Mouse (Mus musculus) neural tube, embryonic 14.5 days (tissue): ENCODE results near the gene Cmpk1. TPM values are rescaled to one million over a fixed set of nuclear protein-coding genes. Genes with fewer than 3 reads are reported as not detected.
"Not testable (repeated sequence)": the region's sequence is repeated elsewhere in the genome, so short reads cannot be mapped to it uniquely, and the experiment has no call there.

ENCODE experiments used
- ATAC-seq: fragments of 200-750 bp; cut with Nextera tagmentation; 2 replicates; pipeline ENCODE4 v1.8.0; 2017; ENCODE audit warnings: low read depth, mild to moderate bottlenecking, moderate TSS enrichment, moderate library complexity
- H3K27ac ChIP-seq: fragments of 300-500 bp; sonication (generic); 2 replicates; pipeline ENCODE4 v1.5.1; 2014; ENCODE audit warnings: low read depth, mild to moderate bottlenecking, control low read depth, low read length, moderate library complexity, mixed read lengths
- H3K27me3 ChIP-seq: fragments of 300-500 bp; sonication (generic); 2 replicates; pipeline ENCODE4 v1.6.1; 2014; ENCODE audit warnings: low read length; ENCODE audit not compliant: control insufficient read depth, insufficient read depth
- H3K36me3 ChIP-seq: fragments of 300-500 bp; sonication (generic); 2 replicates; pipeline ENCODE4 v1.6.1; 2014; ENCODE audit warnings: low read length, mixed read lengths; ENCODE audit not compliant: control insufficient read depth, insufficient read depth
- H3K4me1 ChIP-seq: fragments of 300-500 bp; sonication (generic); 2 replicates; pipeline ENCODE4 v1.6.1; 2014; ENCODE audit warnings: low read length; ENCODE audit not compliant: control insufficient read depth, insufficient read depth
- H3K4me2 ChIP-seq: fragments of 300-500 bp; sonication (generic); 2 replicates; pipeline ENCODE4 v1.6.1; 2014; ENCODE audit warnings: mild to moderate bottlenecking, low read depth, low read length, control low read depth
- H3K4me3 ChIP-seq: fragments of 300-500 bp; sonication (generic); 2 replicates; pipeline ENCODE4 v1.5.1; 2014; ENCODE audit warnings: low read depth, low read length, control low read depth, mixed read lengths
- H3K9ac ChIP-seq: fragments of 300-500 bp; sonication (generic); replicated peaks from 2 replicates; pipeline ENCODE4 v1.6.1; 2014; ENCODE audit warnings: low read depth, mild to moderate bottlenecking, control low read depth, low read length, mixed read lengths
- H3K9me3 ChIP-seq: fragments of 300-500 bp; sonication (generic); 2 replicates; pipeline ENCODE4 v1.6.1; 2016; ENCODE audit warnings: low read length; ENCODE audit not compliant: control insufficient read depth
- WGBS: fragments of 180-500 bp; shearing (Covaris S2); extraction: QIAGEN DNeasy Blood & Tissue Kit; methylation state at CpG from one replicate; pipeline ENCODE4 v1.1.7; 2014; 5-methylcytosine and 5-hydroxymethylcytosine counted together
- polyA plus RNA-seq: library from polyadenylated mRNA; unstranded; fragments of >200 nt; fragmentation: Nextera tagmentation; extraction: Ambion mirVana; gene quantifications from 2 replicates; pipeline ENCODE4 v1.2.1, GENCODE M21; 2014

Cmpk1 gene
- polyA plus RNA-seq, 1 experiment from 2014 or later: 207 TPM

DNA sequence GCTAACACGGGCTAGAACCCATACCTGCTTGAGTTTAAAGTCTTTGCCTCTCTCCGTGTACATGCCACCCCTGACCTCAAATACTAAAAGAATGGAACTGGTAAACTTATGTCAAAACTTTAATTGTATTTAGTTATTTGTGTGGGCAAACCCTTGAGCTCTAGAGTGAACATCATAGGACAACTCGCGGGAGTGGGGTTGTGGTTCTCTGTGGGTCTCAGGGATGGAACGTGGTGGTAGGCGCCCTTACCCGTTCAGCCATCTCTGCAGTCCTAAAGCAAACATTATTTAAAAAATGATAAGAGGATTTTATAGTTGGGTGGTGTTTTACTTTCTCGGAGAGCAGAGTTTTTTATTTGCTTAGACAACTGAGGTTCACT lies 840 bp downstream of the Cmpk1 start:
- Histone ChIP-seq H3K4me3 (peak overlapping the region; percentile 83), H3K9me3 (no peaks in the 10 kb centered on the region), H3K36me3 (no peaks in the 10 kb centered on the region), H3K9ac (peak overlapping the region; percentile 93), H3K4me1 (peaks cover 6% of the 10 kb centered on the region; the same call in 1 of the 2 replicates), H3K27me3 (no peaks in the 10 kb centered on the region), H3K4me2 (peak overlapping the region; percentile 47), H3K27ac (peak overlapping the region; percentile 100)
- WGBS: under 1% methylated on average over 8 of the region's 8 CpGs
- peak; percentile 54 for ATAC-seq

DNA sequence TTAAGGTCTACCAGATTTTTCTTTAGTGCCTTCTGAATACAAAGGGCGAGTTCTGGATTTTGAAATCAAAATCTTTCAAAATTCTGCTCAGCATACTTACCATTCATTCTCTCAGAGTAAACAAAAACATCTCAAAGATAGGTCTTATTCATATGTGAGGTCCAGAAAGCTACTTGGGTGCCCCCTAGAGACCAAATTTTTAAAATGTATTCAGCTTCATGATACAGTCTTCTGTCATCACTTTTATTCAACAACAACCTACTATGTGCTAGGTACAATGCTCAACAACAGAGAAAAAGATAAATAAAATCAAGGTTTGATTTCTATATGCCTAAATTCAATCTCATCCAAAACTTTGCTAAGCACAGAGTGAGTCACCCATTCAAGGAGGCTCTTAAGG lies 4.0 kb downstream of the Cmpk1 start:
- Histone ChIP-seq H3K4me1 (peaks cover 6% of the 10 kb centered on the region; the same call in 1 of the 2 replicates), H3K36me3 (no peaks in the 10 kb centered on the region), H3K4me3 (no peak overlapping the region), H3K27me3 (no peaks in the 10 kb centered on the region), H3K9me3 (no peaks in the 10 kb centered on the region), H3K4me2 (no peak overlapping the region), H3K9ac (no peak overlapping the region), H3K27ac (no peak overlapping the region)
- no peak for ATAC-seq
- WGBS: 78% methylated on average over 1 of the region's 1 CpGs

DNA sequence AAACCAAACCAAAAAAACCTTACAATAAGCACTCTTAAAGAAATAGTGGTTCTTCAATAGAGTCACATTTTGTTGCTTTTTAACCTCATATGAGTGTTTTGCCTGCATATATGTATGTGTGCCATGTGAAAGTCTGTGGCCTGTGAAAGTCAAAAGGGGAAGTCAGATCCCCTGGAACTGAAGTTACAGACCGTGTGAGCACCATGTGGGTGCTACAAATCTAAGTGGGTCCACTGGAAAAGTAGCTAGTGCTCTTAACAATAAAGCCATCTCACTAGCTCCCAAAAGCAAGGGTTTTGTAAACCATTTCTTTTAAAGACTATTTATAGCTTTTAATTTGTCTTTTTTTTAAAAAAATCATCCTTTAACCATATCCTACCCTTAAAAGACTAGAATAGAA lies 4.4 kb downstream of the Cmpk1 start:
- WGBS: 79% methylated on average over 1 of the region's 1 CpGs
- no peaks in the 10 kb centered on the region for H3K36me3 ChIP-seq
- no peak overlapping the region for H3K4me2 ChIP-seq
- peaks cover 3% of the 10 kb centered on the region; the same call in 1 of the 2 replicates for H3K4me1 ChIP-seq
- H3K9ac ChIP-seq: no peak overlapping the region
- H3K27ac ChIP-seq: no peak overlapping the region
- ATAC-seq: no peak
- H3K27me3 ChIP-seq: no peaks in the 10 kb centered on the region
- no peak overlapping the region for H3K4me3 ChIP-seq
- no peaks in the 10 kb centered on the region for H3K9me3 ChIP-seq

DNA sequence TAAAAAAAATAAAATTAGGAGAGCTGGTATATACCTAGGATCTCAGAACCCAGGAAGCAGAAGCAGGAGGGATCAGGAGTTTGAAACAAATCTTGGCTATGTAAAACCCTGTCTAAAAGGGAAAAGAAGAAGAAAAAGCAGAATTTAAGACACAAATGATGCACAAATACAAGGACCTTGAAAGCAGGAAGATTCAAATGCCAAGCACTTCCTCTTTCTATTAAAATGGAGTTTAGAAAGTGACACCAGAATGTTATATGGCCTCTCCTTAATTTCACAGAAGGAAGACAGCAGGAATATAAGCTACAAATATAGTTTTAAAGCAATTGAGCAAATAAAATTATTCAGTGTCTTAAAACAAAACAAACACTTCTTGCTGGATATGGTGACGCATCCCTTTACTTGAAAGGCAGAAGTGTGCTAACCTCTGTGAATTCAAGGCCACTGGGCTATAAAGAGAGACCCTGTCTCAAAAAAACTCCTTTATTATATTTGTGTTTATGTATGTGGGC lies 13.8 kb downstream of the Cmpk1 start:
- Histone ChIP-seq H3K27me3 (no peaks in the 10 kb centered on the region), H3K36me3 (peaks cover 3% of the 10 kb centered on the region; the same call in 1 of the 2 replicates), H3K4me1 (no peaks in the 10 kb centered on the region), H3K4me2 (no peak overlapping the region), H3K9ac (no peak overlapping the region), H3K27ac (no peak overlapping the region), H3K4me3 (no peak overlapping the region), H3K9me3 (no peaks in the 10 kb centered on the region)
- 96% methylated on average over 1 of the region's 1 CpGs for WGBS
- no peak for ATAC-seq

DNA sequence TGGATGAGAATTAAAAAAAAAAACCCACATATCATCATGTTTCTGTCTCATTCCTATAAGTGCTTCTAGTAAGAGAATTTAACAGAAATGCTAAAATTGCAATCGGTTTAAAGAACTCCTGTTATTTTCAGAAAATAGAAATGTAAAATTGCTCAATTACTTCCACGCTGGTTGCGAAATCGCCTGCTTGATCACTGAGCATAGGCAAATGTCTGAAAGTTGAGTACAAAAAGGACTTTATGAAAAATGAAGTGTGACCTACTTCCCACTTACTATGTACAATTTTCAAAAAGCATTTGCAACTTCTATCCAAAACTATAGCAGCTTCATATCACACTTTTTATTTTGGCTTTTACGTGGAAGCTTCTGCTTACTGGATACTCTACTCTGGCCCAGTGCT lies 16.3 kb downstream of the Cmpk1 start:
- Histone ChIP-seq H3K4me3 (no peak overlapping the region), H3K4me1 (no peaks in the 10 kb centered on the region), H3K27me3 (no peaks in the 10 kb centered on the region), H3K27ac (no peak overlapping the region), H3K9me3 (no peaks in the 10 kb centered on the region), H3K9ac (no peak overlapping the region), H3K36me3 (peaks cover 8% of the 10 kb centered on the region; the same call in 1 of the 2 replicates), H3K4me2 (no peak overlapping the region)
- 96% methylated on average over 5 of the region's 5 CpGs for WGBS
- ATAC-seq: no peak

DNA sequence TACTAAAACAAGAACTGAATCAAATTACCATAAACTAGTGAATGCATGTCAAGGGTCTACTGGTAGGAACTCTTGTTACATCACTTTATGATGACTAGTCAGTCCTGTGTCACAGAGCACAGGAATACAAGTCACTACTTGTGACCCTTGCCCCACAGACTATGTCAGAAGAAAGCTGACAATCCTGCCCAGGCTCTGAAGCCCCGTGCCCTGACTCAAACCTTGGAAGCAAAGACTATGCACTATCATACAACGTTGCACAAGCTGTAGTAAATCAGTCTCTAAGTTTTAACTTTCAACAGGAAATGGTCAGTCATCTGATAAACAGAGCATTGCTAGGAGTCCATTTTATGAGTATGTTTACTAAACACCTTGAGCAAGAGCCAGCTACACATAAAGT lies 26.2 kb downstream of the Cmpk1 start:
- H3K9ac ChIP-seq, H3K27me3 ChIP-seq, H3K27ac ChIP-seq, H3K9me3 ChIP-seq, H3K4me2 ChIP-seq, H3K4me1 ChIP-seq, H3K4me3 ChIP-seq, ATAC-seq: not testable (repeated sequence)
- 90% methylated on average over 2 of the region's 2 CpGs for WGBS
- H3K36me3 ChIP-seq: peaks cover 27% of the 10 kb centered on the region

DNA sequence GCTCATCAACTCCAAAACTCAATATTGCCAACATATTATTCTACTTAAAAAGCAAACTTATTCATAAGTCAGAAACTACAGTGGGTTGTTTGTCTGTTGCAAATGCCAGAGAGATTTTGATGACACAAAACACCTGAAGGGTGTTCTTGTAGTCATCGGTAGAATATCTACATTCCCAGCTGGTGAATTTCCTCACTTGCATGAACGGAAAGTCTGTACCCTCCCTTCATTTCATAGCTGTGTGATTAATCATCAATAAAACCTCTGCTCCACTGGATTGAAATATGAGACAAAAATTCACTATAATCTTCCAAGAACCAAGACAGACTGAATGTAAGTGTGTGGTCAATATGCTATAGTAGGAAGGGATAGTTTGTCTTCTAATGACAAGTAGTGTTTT lies 27.5 kb downstream of the Cmpk1 start:
- Histone ChIP-seq H3K27me3 (no peaks in the 10 kb centered on the region), H3K4me3 (no peak overlapping the region), H3K4me1 (no peaks in the 10 kb centered on the region), H3K27ac (no peak overlapping the region), H3K36me3 (peaks cover 19% of the 10 kb centered on the region), H3K9ac (no peak overlapping the region), H3K9me3 (no peaks in the 10 kb centered on the region), H3K4me2 (no peak overlapping the region)
- WGBS: 97% methylated on average over 2 of the region's 2 CpGs
- no peak for ATAC-seq

DNA sequence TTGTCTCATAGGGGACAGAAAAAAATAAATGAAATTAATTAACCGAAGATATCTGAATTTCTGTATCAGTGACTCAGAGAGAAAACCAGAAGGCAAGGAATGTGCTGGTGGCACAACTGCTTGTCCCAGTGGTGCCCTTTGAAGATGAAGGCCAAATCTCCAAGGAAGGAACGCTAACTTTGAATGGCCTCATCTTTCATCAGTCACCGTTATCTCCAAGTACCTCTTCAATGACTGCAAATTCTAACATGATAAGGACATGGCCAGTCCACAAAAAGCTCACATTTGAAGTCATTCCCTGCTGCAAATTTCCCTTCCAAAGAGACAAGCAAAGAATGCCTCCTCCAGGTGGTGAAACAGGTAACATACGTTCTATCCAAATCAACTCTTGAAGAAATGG lies 28.3 kb downstream of the Cmpk1 start:
- H3K36me3 ChIP-seq: peaks cover 15% of the 10 kb centered on the region
- H3K4me1 ChIP-seq: no peaks in the 10 kb centered on the region
- H3K27me3 ChIP-seq: no peaks in the 10 kb centered on the region
- ATAC-seq: no peak
- H3K9ac ChIP-seq: no peak overlapping the region
- no peaks in the 10 kb centered on the region for H3K9me3 ChIP-seq
- H3K27ac ChIP-seq: no peak overlapping the region
- WGBS: 95% methylated on average over 4 of the region's 4 CpGs
- H3K4me2 ChIP-seq: no peak overlapping the region
- no peak overlapping the region for H3K4me3 ChIP-seq

DNA sequence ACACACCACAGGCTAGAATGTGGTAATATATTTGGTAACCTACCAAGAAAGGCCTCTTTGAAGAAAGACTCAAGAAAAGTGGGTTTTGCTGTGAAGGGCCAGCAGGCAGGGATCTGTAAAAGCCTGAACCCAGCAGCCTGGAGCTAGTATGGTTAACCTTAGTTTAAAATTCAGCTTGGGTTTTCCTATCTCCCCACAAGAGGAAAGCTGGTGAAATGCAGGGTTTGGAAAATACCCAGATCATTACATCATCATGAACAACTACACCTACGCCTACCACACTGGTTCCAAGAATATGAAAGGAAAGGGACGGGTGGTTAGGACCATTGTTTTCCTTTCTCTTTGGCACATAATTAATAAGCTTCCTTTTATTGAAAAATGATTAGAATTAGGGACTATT lies 28.8 kb downstream of the Cmpk1 start:
- Histone ChIP-seq H3K4me3 (no peak overlapping the region), H3K4me2 (no peak overlapping the region), H3K9ac (no peak overlapping the region), H3K9me3 (no peaks in the 10 kb centered on the region), H3K36me3 (peaks cover 15% of the 10 kb centered on the region), H3K27ac (no peak overlapping the region), H3K27me3 (no peaks in the 10 kb centered on the region), H3K4me1 (no peaks in the 10 kb centered on the region)
- 99% methylated on average over 2 of the region's 2 CpGs for WGBS
- no peak for ATAC-seq
